Mouse (Mus musculus) neural tube, embryonic 10.5 days (tissue): Measurements from ENCODE around the gene Ppp1r2.

ENCODE experiments used
- DNase-seq: peaks from one replicate; pipeline ENCODE4 v3.0.0-alpha.2; 2017; ENCODE audit warnings: low spot score; ENCODE audit errors: extremely low spot score

The Ppp1r2 gene

DNA sequence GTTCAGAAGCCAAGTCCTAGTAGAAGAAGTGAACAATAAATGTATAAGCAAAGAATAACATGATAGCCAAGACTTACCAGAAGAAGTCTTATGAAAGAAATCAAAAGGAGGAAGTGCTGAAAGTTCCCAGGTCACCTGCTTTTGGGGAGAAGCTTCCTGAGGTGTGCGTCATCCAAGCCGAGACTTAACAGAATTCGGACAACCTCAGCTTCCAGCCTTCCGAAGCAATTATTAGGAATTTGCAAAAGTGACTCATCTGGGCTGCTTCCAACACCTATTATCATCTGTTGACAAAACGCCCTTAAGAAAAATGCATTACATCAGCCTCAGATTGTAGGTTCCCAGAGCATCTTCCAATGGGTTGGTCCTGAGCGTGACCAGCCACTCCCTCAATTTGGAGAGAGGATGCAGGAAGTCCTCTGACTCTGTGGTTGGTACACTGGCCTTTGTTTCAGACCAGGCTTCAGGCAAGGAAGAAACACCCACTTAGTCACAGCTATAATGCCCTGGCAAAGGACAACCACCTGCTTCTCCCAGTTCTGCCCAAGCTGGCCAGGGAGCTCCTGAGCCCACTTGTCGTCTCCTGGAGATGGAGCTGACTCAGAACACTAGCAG lies 15.8 kb upstream of the Ppp1r2 start:
- DNase-seq, result no peak

GRCm38 (mm10) chr16:31290281-31290680 lies 15.2 kb upstream of the Ppp1r2 start:
- DNase-seq, result no peak

DNA sequence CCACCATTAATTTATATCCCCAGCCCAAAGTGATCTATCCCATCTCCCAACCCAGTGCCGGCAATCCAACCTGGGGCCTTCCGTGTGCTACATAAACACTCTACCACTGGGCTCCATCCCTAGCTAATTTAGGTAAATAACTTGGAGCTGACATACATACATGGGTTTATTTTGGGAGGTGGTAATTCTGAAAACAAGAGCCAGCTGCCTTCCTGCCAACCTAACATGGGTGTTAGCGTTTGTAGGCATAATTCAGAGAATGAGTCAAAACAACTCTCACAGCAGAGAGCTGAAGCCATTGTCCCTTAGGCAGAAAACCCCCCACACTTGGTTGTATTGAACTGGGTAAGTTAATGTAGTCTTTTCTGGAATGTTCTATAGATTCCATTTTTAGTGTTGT lies 12.6 kb upstream of the Ppp1r2 start:
- no peak for DNase-seq

GRCm38 (mm10) chr16:31286801-31287488 lies 11.9 kb upstream of the Ppp1r2 start:
- DNase-seq, result no peak

DNA sequence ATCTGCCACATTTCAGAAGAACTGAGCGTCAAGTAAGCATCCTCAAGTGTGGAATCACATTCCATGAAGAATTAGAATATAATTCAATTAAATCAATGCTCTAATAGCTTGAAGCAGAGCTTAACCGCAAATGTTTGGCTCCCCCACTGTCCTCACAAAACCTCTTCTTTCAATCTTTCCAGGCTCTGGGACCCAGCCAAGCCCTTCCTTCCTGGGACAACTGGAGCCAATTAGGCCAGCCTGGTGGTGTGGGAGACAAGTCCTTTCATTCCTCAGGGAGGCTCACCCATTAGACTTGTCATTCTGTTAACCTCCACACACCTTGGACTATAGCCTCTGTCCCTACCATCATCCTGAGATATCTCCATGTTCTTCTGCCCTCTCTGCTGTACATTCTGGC lies 6.9 kb upstream of the Ppp1r2 start:
- DNase-seq, result no peak

- no peak for DNase-seq
Measured at GRCm38 (mm10) chr16:31280176-31280575, 5.1 kb upstream of the Ppp1r2 start.

GRCm38 (mm10) chr16:31278581-31278980 lies 3.5 kb upstream of the Ppp1r2 start:
- DNase-seq, result no peak

- DNase-seq, result no peak
Measured at GRCm38 (mm10) chr16:31278081-31278480, 3.0 kb upstream of the Ppp1r2 start.

- DNase-seq, result no peak
Measured at GRCm38 (mm10) chr16:31276962-31277361, 1.9 kb upstream of the Ppp1r2 start.

- DNase-seq, result no peak
Measured at GRCm38 (mm10) chr16:31276539-31276938, 1.5 kb upstream of the Ppp1r2 start.

- no peak for DNase-seq
Measured at GRCm38 (mm10) chr16:31274084-31274483, 993 bp downstream of the Ppp1r2 start.

DNA sequence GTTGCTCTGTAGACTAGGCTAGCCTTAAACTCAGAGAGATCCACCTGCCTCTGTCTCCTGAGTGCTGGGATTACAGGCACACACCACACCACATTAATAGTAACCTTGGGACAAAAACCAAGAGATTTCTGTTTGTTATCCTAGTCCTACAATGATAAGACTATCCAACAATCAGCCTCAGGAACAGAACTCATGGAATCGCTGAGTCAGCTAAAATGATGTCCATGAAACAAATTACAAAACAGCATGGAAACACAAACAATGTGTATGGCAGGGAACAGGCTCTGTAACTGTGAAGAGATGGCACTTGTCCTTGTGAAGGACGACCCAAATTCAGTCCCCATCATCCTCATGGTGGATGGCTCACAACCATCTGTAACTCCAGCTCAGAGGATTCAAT lies 8.4 kb downstream of the Ppp1r2 start:
- no peak for DNase-seq

- no peak for DNase-seq
Measured at GRCm38 (mm10) chr16:31256151-31256550, 18.9 kb downstream of the Ppp1r2 start.

GRCm38 (mm10) chr16:31255685-31256084 lies 19.4 kb downstream of the Ppp1r2 start:
- DNase-seq, result no peak

DNA sequence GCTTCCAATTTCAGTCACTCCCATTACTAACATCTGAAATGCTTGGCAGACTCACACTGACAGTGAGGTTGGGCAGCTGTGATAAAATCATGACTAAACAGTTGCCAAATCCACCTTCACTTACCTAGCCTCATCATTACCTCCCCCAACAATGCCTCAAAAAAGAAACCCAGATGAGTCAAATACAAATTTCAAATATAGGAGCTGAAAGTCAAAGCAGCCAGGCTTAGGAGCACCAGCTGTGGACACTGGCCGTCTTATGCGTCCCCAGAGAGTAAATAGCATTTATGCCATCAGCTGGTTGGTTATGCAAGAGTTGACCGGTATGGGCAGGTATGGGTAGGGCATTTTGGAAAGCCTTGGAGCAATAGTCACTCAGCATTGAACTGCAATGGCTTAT lies 25.7 kb downstream of the Ppp1r2 start:
- DNase-seq, result no peak

DNA sequence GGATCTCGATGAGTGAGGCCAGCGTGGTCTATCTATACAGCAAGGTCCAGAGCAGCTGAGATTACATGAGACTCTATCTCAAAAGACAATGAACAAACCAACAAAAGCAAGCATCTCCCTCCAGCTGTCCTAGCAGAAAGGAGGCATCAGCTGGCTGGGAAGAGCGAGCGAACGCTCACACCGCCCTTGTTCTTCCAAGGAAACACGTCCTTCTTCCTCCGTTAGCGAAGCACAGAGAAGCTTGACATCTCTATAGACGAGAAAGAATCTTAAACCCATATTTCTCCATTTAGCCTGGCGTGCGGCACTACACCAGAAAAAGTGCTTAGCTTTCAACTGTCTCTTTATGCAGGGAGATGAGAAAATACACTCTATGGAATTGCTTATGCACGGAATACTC lies 26.4 kb downstream of the Ppp1r2 start:
- DNase-seq, result no peak

DNA sequence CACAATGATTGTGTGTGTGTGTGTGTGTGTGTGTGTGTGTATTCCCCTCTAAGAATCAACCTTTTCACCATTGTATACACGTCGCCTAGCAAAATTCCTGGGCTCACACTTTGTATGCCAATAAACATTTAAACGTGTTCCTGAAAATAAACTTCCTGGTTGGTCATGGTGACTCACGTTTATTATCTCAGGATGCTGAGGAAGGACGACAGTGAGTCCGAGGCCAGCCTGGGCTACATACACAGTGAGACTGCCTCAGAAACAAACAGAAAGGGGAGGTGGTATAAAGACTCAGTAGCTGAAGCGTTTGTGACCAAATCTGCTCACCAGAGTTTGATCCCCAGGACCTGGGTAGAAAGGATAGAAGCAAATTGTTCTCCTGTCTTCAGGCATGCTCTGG lies 27.6 kb downstream of the Ppp1r2 start:
- DNase-seq, result no peak

- DNase-seq, result no peak
Measured at GRCm38 (mm10) chr16:31244053-31244452, 31.0 kb downstream of the Ppp1r2 start.

GRCm38 (mm10) chr16:31241433-31241832 lies 33.6 kb downstream of the Ppp1r2 start:
- DNase-seq, result no peak

- no peak for DNase-seq
Measured at GRCm38 (mm10) chr16:31240569-31240968, 34.5 kb downstream of the Ppp1r2 start.

GRCm38 (mm10) chr16:31238281-31238680 lies 36.8 kb downstream of the Ppp1r2 start:
- DNase-seq, result no peak

GRCm38 (mm10) chr16:31235457-31236310 lies 39.4 kb downstream of the Ppp1r2 start:
- DNase-seq, result peak; percentile 35
